In genomic region chr10:75696597-75697355, GRCm38 (mm10) we compare ENCODE assay signal across 13 mouse cellular contexts. TPM values are rescaled to one million over a fixed set of nuclear protein-coding genes. Genes with fewer than 3 reads are reported as not detected.
DNase-seq lines count a peak whose midpoint lies in the region; ATAC-seq and TF ChIP-seq lines count a peak whose summit lies in the region.
"Had no signal": no experiment of that assay in that cellular context is flagged by ENCODE, and none has a peak within 500 bp of the region (broad histone marks: within the 10 kb centered on the region; RNA-seq: fewer than 3 reads in every experiment).

No protein-coding gene starts in this region.

- no peak for TF ChIP-seq CTCF in G1E (IDR thresholded peaks at IDR 0.05; ENCODE audit: low read depth, low read length)

- H3K9me3 ChIP-seq in heart, embryonic 12.5 days (replicated peaks): no peaks in the 10 kb centered on the region
- H3K9me3 ChIP-seq in G1E (replicated peaks): no peaks in the 10 kb centered on the region
- H3K9me3 ChIP-seq in embryonic facial prominence, embryonic 10.5 days: no peaks in the 10 kb centered on the region
- no peaks in the 10 kb centered on the region for H3K9me3 ChIP-seq in liver, embryonic 15.5 days (replicated peaks)
- H3K9me3 ChIP-seq in midbrain, embryonic 14.5 days (ENCODE audit: control insufficient read depth, low read length): no peaks in the 10 kb centered on the region
- H3K9me3 ChIP-seq: forebrain, embryonic 12.5 days; heart, embryonic 15.5 days had no signal

- H3K36me3 ChIP-seq in heart, embryonic 12.5 days: peaks cover 78% of the 10 kb centered on the region
- peaks cover 99% of the 10 kb centered on the region for H3K36me3 ChIP-seq in G1E (replicated peaks)
- peaks cover 90% of the 10 kb centered on the region for H3K36me3 ChIP-seq in embryonic facial prominence, embryonic 10.5 days (replicated peaks)
- H3K36me3 ChIP-seq in liver, embryonic 15.5 days (replicated peaks): peaks cover 83% of the 10 kb centered on the region
- peaks cover 67% of the 10 kb centered on the region for H3K36me3 ChIP-seq in midbrain, embryonic 14.5 days (ENCODE audit: control insufficient read depth, insufficient read depth, low read length)

- ATAC-seq in heart, embryonic 12.5 days (ENCODE audit: insufficient number of reproducible peaks, low FRiP score): peak; percentile 86
- peak; percentile 83 for ATAC-seq in G1E (ENCODE audit: extremely low read depth, insufficient number of reproducible peaks, low FRiP score, poor library complexity, severe bottlenecking)
- peak; percentile 99 for ATAC-seq in liver, embryonic 15.5 days (ENCODE audit: insufficient read depth)
- no peak for ATAC-seq in midbrain, embryonic 14.5 days (ENCODE audit: low FRiP score, low TSS enrichment)

- H3K27me3 ChIP-seq in heart, embryonic 12.5 days (replicated peaks): no peaks in the 10 kb centered on the region
- no peaks in the 10 kb centered on the region for H3K27me3 ChIP-seq in G1E (ENCODE audit: insufficient read depth, low read length)
- H3K27me3 ChIP-seq in embryonic facial prominence, embryonic 10.5 days (replicated peaks; ENCODE audit: low read depth, poor library complexity, severe bottlenecking): no peaks in the 10 kb centered on the region
- no peaks in the 10 kb centered on the region for H3K27me3 ChIP-seq in liver, embryonic 15.5 days
- H3K27me3 ChIP-seq in midbrain, embryonic 14.5 days (ENCODE audit: control insufficient read depth, insufficient read depth, low read length): no peaks in the 10 kb centered on the region
- H3K27me3 ChIP-seq: forebrain, embryonic 12.5 days; heart, embryonic 15.5 days had no signal

- WGBS in heart, embryonic 12.5 days: 69% methylated on average over 7 of the region's 7 CpGs
- WGBS in embryonic facial prominence, embryonic 10.5 days: 91% methylated on average over 7 of the region's 7 CpGs
- 30% methylated on average over 7 of the region's 7 CpGs for WGBS in liver, embryonic 15.5 days (ENCODE audit: insufficient replicate concordance)
- WGBS in midbrain, embryonic 14.5 days: 94% methylated on average over 7 of the region's 7 CpGs

- H3K4me1 ChIP-seq in heart, embryonic 12.5 days (replicated peaks): peaks cover 14% of the 10 kb centered on the region
- peaks cover 62% of the 10 kb centered on the region for H3K4me1 ChIP-seq in G1E (ENCODE audit: insufficient read depth, low read depth, low read length)
- no peaks in the 10 kb centered on the region for H3K4me1 ChIP-seq in embryonic facial prominence, embryonic 10.5 days
- H3K4me1 ChIP-seq in liver, embryonic 15.5 days (replicated peaks): peaks cover 72% of the 10 kb centered on the region
- H3K4me1 ChIP-seq in midbrain, embryonic 14.5 days (ENCODE audit: control insufficient read depth, insufficient read depth, low read length): no peaks in the 10 kb centered on the region
- H3K4me1 ChIP-seq: forebrain, embryonic 12.5 days had no signal

- H3K4me2 ChIP-seq in heart, embryonic 12.5 days: no peak overlapping the region
- H3K4me2 ChIP-seq in liver, embryonic 15.5 days: peak overlapping the region; percentile 74
- H3K4me2 ChIP-seq in midbrain, embryonic 14.5 days (ENCODE audit: low read length): no peak overlapping the region
- H3K4me2 ChIP-seq: forebrain, embryonic 12.5 days; heart, embryonic 15.5 days; hindbrain, embryonic 14.5 days had no signal

- DNase-seq in heart, adult 9 months (ENCODE audit: low spot score in 2 of 2): no peak
- peak; percentile 46 for DNase-seq in G1E (ENCODE audit: low spot score)
- DNase-seq in embryonic facial prominence, embryonic 10.5 days (ENCODE audit: low spot score): no peak
- DNase-seq in cerebellum, adult 9-11 months: no peak
- DNase-seq in thymus, postnatal 14 days: no peak
- no peak for DNase-seq in midbrain, embryonic 14.5 days
- DNase-seq: adrenal gland, adult 8-10 months; lung, postnatal 14 days had no signal

- no peak overlapping the region for H3K9ac ChIP-seq in heart, embryonic 12.5 days
- H3K9ac ChIP-seq in liver, embryonic 15.5 days: peak overlapping the region; percentile 56
- no peak overlapping the region for H3K9ac ChIP-seq in midbrain, embryonic 14.5 days (replicated peaks; ENCODE audit: low read length)
- H3K9ac ChIP-seq: forebrain, embryonic 12.5 days; heart, embryonic 15.5 days; hindbrain, embryonic 14.5 days had no signal

- H3K4me3 ChIP-seq in heart, embryonic 12.5 days: no peak overlapping the region
- H3K4me3 ChIP-seq in G1E (ENCODE audit: low read depth, low read length): peak overlapping the region; percentile 56; the same call in 1 of the 2 replicates
- H3K4me3 ChIP-seq in embryonic facial prominence, embryonic 10.5 days: no peak overlapping the region
- peak overlapping the region; percentile 53 for H3K4me3 ChIP-seq in liver, embryonic 15.5 days (replicated peaks)
- no peak overlapping the region for H3K4me3 ChIP-seq in midbrain, embryonic 14.5 days (replicated peaks; ENCODE audit: low read depth, low read length)
- H3K4me3 ChIP-seq: forebrain, embryonic 12.5 days; heart, embryonic 15.5 days had no signal

- peak overlapping the region; percentile 8; the same call in 1 of the 2 replicates for H3K27ac ChIP-seq in heart, embryonic 12.5 days (ENCODE audit: poor library complexity, severe bottlenecking)
- 0 out of 2 replicates have a peak overlapping the region, but pooled peaks have one; percentile 12 for H3K27ac ChIP-seq in embryonic facial prominence, embryonic 10.5 days (replicated peaks)
- H3K27ac ChIP-seq in liver, embryonic 15.5 days (replicated peaks): peak overlapping the region; percentile 99
- no peak overlapping the region for H3K27ac ChIP-seq in midbrain, embryonic 14.5 days (replicated peaks; ENCODE audit: low read depth, low read length)
- H3K27ac ChIP-seq: forebrain, embryonic 12.5 days; heart, embryonic 15.5 days; hindbrain, embryonic 14.5 days had no signal

RNA-seq across cellular contexts. Expression of gene Susd2, which starts 53.0 kb away (rescaled TPM):
- 4.5 and 5.1 TPM in 2 replicates for polyA plus RNA-seq in heart, embryonic 12.5 days (2016; fragmentation: Nextera tagmentation; extraction: Ambion mirVana)
- total RNA-seq in G1E (2014; fragmentation: Nextera tagmentation): not detected in 2 replicates
- 0.05 and 0.06 TPM in 2 replicates for total RNA-seq in G1E (2017)
- polyA plus RNA-seq in G1E (2012): 0.06 and 0.10 TPM in 2 replicates
- 1.6 and 1.8 TPM in 2 replicates for polyA plus RNA-seq in embryonic facial prominence, embryonic 10.5 days (2016; fragmentation: Nextera tagmentation; extraction: Ambion mirVana)
- polyA plus RNA-seq in liver, embryonic 15.5 days (2015; fragmentation: Nextera tagmentation; extraction: Ambion mirVana): 1.9 and 2.0 TPM in 2 replicates
- 2.3 and 2.5 TPM in 2 replicates for polyA plus RNA-seq in midbrain, embryonic 14.5 days (2014; fragmentation: Nextera tagmentation; extraction: Ambion mirVana)

Comparison
In these comparisons a context has a peak if more than half of its experiments do, and no peak if none do; other contexts are left out.
1. H3K4me3 ChIP-seq: peak in G1E (single experiment) and liver, embryonic 15.5 days (single experiment); none in heart, embryonic 12.5 days (single experiment), embryonic facial prominence, embryonic 10.5 days (single experiment) and midbrain, embryonic 14.5 days (single experiment).